ENCODE assay signal across 9 mouse cellular contexts in the genomic region with DNA sequence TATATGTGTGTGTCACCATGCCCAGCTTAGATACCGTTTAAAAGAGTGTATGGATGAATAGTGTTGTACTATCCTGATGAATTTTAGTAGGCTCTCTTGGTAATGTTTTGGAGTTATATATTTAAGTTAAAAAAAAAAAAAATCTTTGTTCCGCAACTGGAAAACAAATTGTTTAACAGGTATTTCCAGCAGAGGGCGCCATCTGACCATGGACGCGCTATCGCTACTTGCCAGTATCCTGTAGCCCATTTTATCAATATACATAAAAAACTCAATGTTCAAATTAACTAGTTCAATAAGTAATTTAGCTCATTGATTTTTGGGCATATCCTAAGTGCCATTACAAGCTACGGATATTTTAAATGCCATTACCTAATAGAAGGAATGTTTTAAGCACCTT. TPM values are rescaled to one million over a fixed set of nuclear protein-coding genes. Genes with fewer than 3 reads are reported as not detected.
A peak's percentile ranks its signal among the peaks of the same experiment; 100 is the strongest.
DNase-seq lines count a peak whose midpoint lies in the region; ATAC-seq and TF ChIP-seq lines count a peak whose summit lies in the region.
"Had no signal": no experiment of that assay in that cellular context is flagged by ENCODE, and none has a peak within 500 bp of the region (broad histone marks: within the 10 kb centered on the region; RNA-seq: fewer than 3 reads in every experiment).

No protein-coding gene starts in this region.

- no peaks in the 10 kb centered on the region for H3K79me2 ChIP-seq in CH12.LX (replicated peaks; ENCODE audit: control insufficient read depth, extremely low read depth, insufficient read depth, poor library complexity, severe bottlenecking)

- 3% methylated on average over 7 of the region's 7 CpGs for WGBS in kidney, adult 2 months

- no peak overlapping the region for H3K27ac ChIP-seq in kidney, adult 2 months (ENCODE audit: insufficient read depth, low read depth, low read length)
- no peak overlapping the region for H3K27ac ChIP-seq in CH12.LX (ENCODE audit: insufficient read depth, low read depth)
- H3K27ac ChIP-seq: heart, embryonic 13.5 days had no signal

- H3K4me1 ChIP-seq in kidney, adult 2 months (ENCODE audit: control insufficient read depth, insufficient read depth, low read length): no peaks in the 10 kb centered on the region
- H3K4me1 ChIP-seq in CH12.LX (ENCODE audit: control insufficient read depth in 1 of 2, insufficient read depth in 2 of 2): no peaks in the 10 kb centered on the region
- H3K4me1 ChIP-seq: heart, embryonic 13.5 days had no signal

- peak; percentile 58 for DNase-seq in kidney, adult 2 months
- DNase-seq in kidney, adult 11 months: no peak
- DNase-seq in CH12.LX (ENCODE audit: extremely low read depth) (peak; percentile 71), ZHBTc4 (ENCODE audit: low read depth, low spot score) (peak; percentile 67)
- DNase-seq in embryo, embryonic 9.5 days (ENCODE audit: extremely low spot score): peak; percentile 61
- peak; percentile 26 for DNase-seq in layer of hippocampus, adult 9-11 months
- DNase-seq in mesoderm, embryonic 11.5 days (ENCODE audit: low read depth, low spot score): peak; percentile 77

- TF ChIP-seq CTCF in kidney, adult 2 months (conservative IDR thresholded peaks at IDR 0.05; ENCODE audit: insufficient read depth, insufficient read length, low read depth, low read length): peak; percentile 82
- TF ChIP-seq CTCF in CH12.LX (conservative IDR thresholded peaks at IDR 0.05 in 1 of 2, IDR thresholded peaks at IDR 0.05 in 1 of 2; ENCODE audit: low read depth in 2 of 2, low read length in 2 of 2): peak; percentile 49 to 89; a peak in 3 of 4 replicates

- H3K9me3 ChIP-seq in CH12.LX (replicated peaks; ENCODE audit: low read length): no peaks in the 10 kb centered on the region
- H3K9me3 ChIP-seq: heart, embryonic 13.5 days had no signal

- peak; percentile 94 for TF ChIP-seq RAD21 in CH12.LX (IDR thresholded peaks at IDR 0.05; ENCODE audit: low read depth, low read length)

- H3K27me3 ChIP-seq in kidney, adult 2 months (replicated peaks; ENCODE audit: control insufficient read depth, insufficient read depth, low read length): no peaks in the 10 kb centered on the region
- H3K27me3 ChIP-seq in CH12.LX (replicated peaks): peaks cover 2% of the 10 kb centered on the region

- no peak overlapping the region for H3K4me2 ChIP-seq in CH12.LX (ENCODE audit: insufficient read depth, low read depth, poor library complexity, severe bottlenecking)
- H3K4me2 ChIP-seq: heart, embryonic 13.5 days had no signal

- no peak for TF ChIP-seq EP300 in CH12.LX (IDR thresholded peaks at IDR 0.05; ENCODE audit: low read length)

- no peak for ATAC-seq in erythroid progenitor cell, adult 5-6 weeks (replicated peaks; ENCODE audit: low FRiP score, poor library complexity, severe bottlenecking)

- dilution Hi-C loops in CH12.LX (cut with MboI; ENCODE audit: extremely low pct_ligation_motif_present, extremely low pct_unique_long_range_greater_than_20kb, low sequenced_read_pairs): no loop called here

- no peak overlapping the region for H3K4me3 ChIP-seq in kidney, adult 2 months (ENCODE audit: insufficient read depth, low read depth, low read length)
- H3K4me3 ChIP-seq in CH12.LX (replicated peaks in 1 of 3; ENCODE audit: low read depth in 2 of 3, low read length in 2 of 3, poor library complexity in 1 of 3): no peak overlapping the region
- H3K4me3 ChIP-seq: heart, embryonic 13.5 days had no signal

- no peak overlapping the region for H3K9ac ChIP-seq in CH12.LX (ENCODE audit: insufficient read depth, low read depth)
- H3K9ac ChIP-seq: heart, embryonic 13.5 days had no signal

- in situ Hi-C loops in CH12.LX (cut with MboI; ENCODE audit: low pct_ligation_motif_present, low pct_unique_long_range_greater_than_20kb, low sequenced_read_pairs): no loop called here

- no peak for TF ChIP-seq POLR2A in kidney, adult 2 months (IDR thresholded peaks at IDR 0.05; ENCODE audit: low read depth, low read length)
- TF ChIP-seq POLR2A in CH12.LX (IDR thresholded peaks at IDR 0.05; ENCODE audit: low read depth, low read length): no peak

- H3K36me3 ChIP-seq in kidney, adult 2 months (ENCODE audit: control insufficient read depth, insufficient read depth, low read length): no peaks in the 10 kb centered on the region
- no peaks in the 10 kb centered on the region for H3K36me3 ChIP-seq in CH12.LX (replicated peaks in 1 of 2; ENCODE audit: control insufficient read depth in 1 of 2, insufficient read depth in 1 of 2, low read length in 1 of 2)
- H3K36me3 ChIP-seq: heart, embryonic 13.5 days had no signal

TF ChIP-seq in CH12.LX, 34 proteins besides CTCF, POLR2A, EP300 and RAD21:
- TF ChIP-seq SMC3 (IDR thresholded peaks at IDR 0.05; ENCODE audit: low read depth, low read length) (peak; percentile 72), E2F4 (IDR thresholded peaks at IDR 0.05; ENCODE audit: insufficient replicate concordance, low read depth, low read length) (no peak), ZNF384 (IDR thresholded peaks at IDR 0.05; ENCODE audit: low read depth, low read length) (peak; percentile 94)

RNA-seq across cellular contexts. Expression of gene Psmd7, which starts 14.8 kb away (rescaled TPM):
- 44.3 and 56.9 TPM in 2 replicates for polyA plus RNA-seq in kidney, adult 2 months (2012; rRNA removed)
- total RNA-seq in CH12.LX (2012; rRNA removed) (110 and 134 TPM in 2 replicates), CH12.LX (2014; rRNA removed) (56.7 and 59.7 TPM in 2 replicates)
- 345 and 353 TPM in 2 replicates for polyA plus RNA-seq in CH12.LX (2012; ENCODE audit: insufficient read length, low read depth)
- 82.2 and 88.3 TPM in 2 replicates for total RNA-seq in erythroid progenitor cell, adult 5-6 weeks (2015; ENCODE audit: low replicate concordance)
- 36.8 and 56.7 TPM in 2 replicates for total RNA-seq in erythroid progenitor cell, adult 5-6 weeks (2017; ENCODE audit: low replicate concordance)
